Mouse (Mus musculus) forebrain, embryonic 16.5 days (tissue): ENCODE results near the gene Utp14b. TPM values are rescaled to one million over a fixed set of nuclear protein-coding genes. Genes with fewer than 3 reads are reported as not detected.

Source experiments
- ATAC-seq: fragments of 200-750 bp; cut with Nextera tagmentation; 2 replicates; pipeline ENCODE4 v1.8.0; 2017; ENCODE audit warnings: mild to moderate bottlenecking, moderate library complexity
- H3K27ac ChIP-seq: fragments of 300-500 bp; sonication (generic); 2 replicates; pipeline ENCODE4 v1.5.1; 2014; ENCODE audit warnings: low read length, control low read depth
- H3K27me3 ChIP-seq: fragments of 300-500 bp; sonication (generic); replicated peaks from 2 replicates; pipeline ENCODE4 v1.6.1; 2014; ENCODE audit warnings: low read length; ENCODE audit not compliant: control insufficient read depth, insufficient read depth
- H3K36me3 ChIP-seq: fragments of 300-500 bp; sonication (generic); 2 replicates; pipeline ENCODE4 v1.6.1; 2014; ENCODE audit not compliant: control insufficient read depth, insufficient read depth
- H3K4me1 ChIP-seq: fragments of 300-500 bp; sonication (generic); replicated peaks from 2 replicates; pipeline ENCODE4 v1.6.1; 2014; ENCODE audit warnings: low read length; ENCODE audit not compliant: control insufficient read depth, insufficient read depth
- H3K4me2 ChIP-seq: fragments of 300-500 bp; sonication (generic); 2 replicates; pipeline ENCODE4 v1.6.1; 2014; ENCODE audit warnings: mild to moderate bottlenecking, low read length, control low read depth
- H3K4me3 ChIP-seq: fragments of 300-500 bp; sonication (generic); replicated peaks from 2 replicates; pipeline ENCODE4 v1.5.1; 2014; ENCODE audit warnings: mild to moderate bottlenecking, low read length, control low read depth
- H3K9ac ChIP-seq: fragments of 300-500 bp; sonication (generic); replicated peaks from 2 replicates; pipeline ENCODE4 v1.6.1; 2014; ENCODE audit warnings: low read depth, low read length, control low read depth
- H3K9me3 ChIP-seq: fragments of 300-500 bp; sonication (generic); 2 replicates; pipeline ENCODE4 v1.6.1; 2016; ENCODE audit warnings: low read length; ENCODE audit not compliant: control insufficient read depth
- WGBS: fragments of 180-500 bp; shearing (Covaris S2); extraction: QIAGEN DNeasy Blood & Tissue Kit; methylation state at CpG from one replicate; pipeline ENCODE4 v1.1.7; 2014; 5-methylcytosine and 5-hydroxymethylcytosine counted together
- polyA plus RNA-seq: library from polyadenylated mRNA; unstranded; fragments of >200 nt; fragmentation: Nextera tagmentation; extraction: Ambion mirVana; gene quantifications from 2 replicates; pipeline ENCODE4 v1.2.1, GENCODE M21; 2015

Gene Utp14b
- polyA plus RNA-seq, result 2.2 and 2.4 TPM in 2 replicates

GRCm38 (mm10) chr1:78657671-78658440, at the start of gene Utp14b, which contains the start of gene Acsl3:
Gene Utp14b, plus strand, starts transcription at chr1:78658038.
Gene Acsl3, plus strand, starts transcription at chr1:78657825.
- Histone ChIP-seq H3K4me3 (peak within 1 kb of the TSS; percentile 97), H3K9ac (peak within 1 kb of the TSS; percentile 98), H3K4me2 (peak within 1 kb of the TSS; percentile 60), H3K4me1 (peaks cover 29% of the 10 kb centered on the region), H3K27me3 (no peaks in the 10 kb centered on the region), H3K9me3 (no peaks in the 10 kb centered on the region), H3K36me3 (no peaks in the 10 kb centered on the region), H3K27ac (peak within 1 kb of the TSS; percentile 97)
- ATAC-seq, result peak; percentile 100
- under 1% methylated on average over 99 of the region's 104 CpGs for WGBS

- 31% methylated on average over 12 of the region's 12 CpGs for WGBS
- no peaks in the 10 kb centered on the region for H3K9me3 ChIP-seq
- H3K4me1 ChIP-seq, result no peaks in the 10 kb centered on the region
- H3K4me2 ChIP-seq, result no peak overlapping the region
- no peak overlapping the region for H3K27ac ChIP-seq
- H3K27me3 ChIP-seq, result no peaks in the 10 kb centered on the region
- no peaks in the 10 kb centered on the region for H3K36me3 ChIP-seq
- no peak overlapping the region for H3K4me3 ChIP-seq
- no peak overlapping the region for H3K9ac ChIP-seq
- no peak for ATAC-seq
These were observed 48.5 kb upstream of the Utp14b start for GRCm38 (mm10) chr1:78609134-78609907.

GRCm38 (mm10) chr1:78611039-78611438, 46.8 kb upstream of the Utp14b start:
- ATAC-seq, result no peak
- no peak overlapping the region for H3K27ac ChIP-seq

GRCm38 (mm10) chr1:78612959-78613358, 44.9 kb upstream of the Utp14b start:
- Histone ChIP-seq H3K4me3 (no peak overlapping the region), H3K9me3 (no peaks in the 10 kb centered on the region), H3K4me2 (no peak overlapping the region), H3K27me3 (no peaks in the 10 kb centered on the region), H3K9ac (no peak overlapping the region), H3K27ac (no peak overlapping the region), H3K4me1 (no peaks in the 10 kb centered on the region), H3K36me3 (no peaks in the 10 kb centered on the region)
- no peak for ATAC-seq
- 96% methylated on average over 1 of the region's 1 CpGs for WGBS

More at GRCm38 (mm10) chr1:78611039-78611438, 46.8 kb upstream of the Utp14b start:
- no peak overlapping the region for H3K9ac ChIP-seq
- no peaks in the 10 kb centered on the region for H3K4me1 ChIP-seq
- no peaks in the 10 kb centered on the region for H3K9me3 ChIP-seq
- WGBS, result 76% methylated on average over 4 of the region's 4 CpGs
- no peak overlapping the region for H3K4me3 ChIP-seq
- H3K27me3 ChIP-seq, result no peaks in the 10 kb centered on the region
- H3K36me3 ChIP-seq, result no peaks in the 10 kb centered on the region
- H3K4me2 ChIP-seq, result no peak overlapping the region

GRCm38 (mm10) chr1:78624352-78624751, 33.5 kb upstream of the Utp14b start:
- no peak for ATAC-seq
- 88% methylated on average over 2 of the region's 2 CpGs for WGBS
- no peak overlapping the region for H3K4me2 ChIP-seq
- H3K4me1 ChIP-seq, result no peaks in the 10 kb centered on the region
- H3K36me3 ChIP-seq, result no peaks in the 10 kb centered on the region
- no peak overlapping the region for H3K4me3 ChIP-seq
- H3K27ac ChIP-seq, result no peak overlapping the region
- no peaks in the 10 kb centered on the region for H3K9me3 ChIP-seq
- no peaks in the 10 kb centered on the region for H3K27me3 ChIP-seq
- H3K9ac ChIP-seq, result no peak overlapping the region

GRCm38 (mm10) chr1:78634486-78634885, 23.4 kb upstream of the Utp14b start:
- no peak for ATAC-seq

GRCm38 (mm10) chr1:78640871-78641270, 17.0 kb upstream of the Utp14b start:
- no peak overlapping the region for H3K9ac ChIP-seq
- no peaks in the 10 kb centered on the region for H3K9me3 ChIP-seq
- H3K27me3 ChIP-seq, result no peaks in the 10 kb centered on the region
- H3K36me3 ChIP-seq, result no peaks in the 10 kb centered on the region
- H3K27ac ChIP-seq, result no peak overlapping the region
- H3K4me2 ChIP-seq, result no peak overlapping the region
- H3K4me3 ChIP-seq, result no peak overlapping the region
- no peaks in the 10 kb centered on the region for H3K4me1 ChIP-seq
- ATAC-seq, result no peak

More at GRCm38 (mm10) chr1:78634486-78634885, 23.4 kb upstream of the Utp14b start:
- Histone ChIP-seq H3K9ac (no peak overlapping the region), H3K4me1 (no peaks in the 10 kb centered on the region), H3K27me3 (no peaks in the 10 kb centered on the region), H3K4me3 (no peak overlapping the region), H3K36me3 (no peaks in the 10 kb centered on the region), H3K27ac (no peak overlapping the region), H3K9me3 (no peaks in the 10 kb centered on the region), H3K4me2 (no peak overlapping the region)
- 60% methylated on average over 3 of the region's 3 CpGs for WGBS

GRCm38 (mm10) chr1:78641791-78642190, 16.0 kb upstream of the Utp14b start:
- Histone ChIP-seq H3K27ac (no peak overlapping the region), H3K27me3 (no peaks in the 10 kb centered on the region), H3K4me2 (no peak overlapping the region), H3K9ac (no peak overlapping the region), H3K36me3 (no peaks in the 10 kb centered on the region), H3K4me3 (no peak overlapping the region), H3K9me3 (no peaks in the 10 kb centered on the region), H3K4me1 (no peaks in the 10 kb centered on the region)
- 95% methylated on average over 3 of the region's 3 CpGs for WGBS
- ATAC-seq, result no peak

GRCm38 (mm10) chr1:78642197-78642596, 15.6 kb upstream of the Utp14b start:
- WGBS, result 70% methylated on average over 2 of the region's 2 CpGs
- Histone ChIP-seq H3K27ac (no peak overlapping the region), H3K4me3 (no peak overlapping the region), H3K4me1 (no peaks in the 10 kb centered on the region), H3K9ac (no peak overlapping the region), H3K36me3 (no peaks in the 10 kb centered on the region), H3K4me2 (no peak overlapping the region), H3K27me3 (no peaks in the 10 kb centered on the region), H3K9me3 (no peaks in the 10 kb centered on the region)
- ATAC-seq, result no peak
